Mouse (Mus musculus) B cell, adult 2 months (primary cell): ENCODE measurements around the gene Tcf7.

Experiments used
- DNase-seq, 2 experiments: peaks; one replicate each; pipeline ENCODE4 v3.0.0; 2022

Gene Tcf7

DNA sequence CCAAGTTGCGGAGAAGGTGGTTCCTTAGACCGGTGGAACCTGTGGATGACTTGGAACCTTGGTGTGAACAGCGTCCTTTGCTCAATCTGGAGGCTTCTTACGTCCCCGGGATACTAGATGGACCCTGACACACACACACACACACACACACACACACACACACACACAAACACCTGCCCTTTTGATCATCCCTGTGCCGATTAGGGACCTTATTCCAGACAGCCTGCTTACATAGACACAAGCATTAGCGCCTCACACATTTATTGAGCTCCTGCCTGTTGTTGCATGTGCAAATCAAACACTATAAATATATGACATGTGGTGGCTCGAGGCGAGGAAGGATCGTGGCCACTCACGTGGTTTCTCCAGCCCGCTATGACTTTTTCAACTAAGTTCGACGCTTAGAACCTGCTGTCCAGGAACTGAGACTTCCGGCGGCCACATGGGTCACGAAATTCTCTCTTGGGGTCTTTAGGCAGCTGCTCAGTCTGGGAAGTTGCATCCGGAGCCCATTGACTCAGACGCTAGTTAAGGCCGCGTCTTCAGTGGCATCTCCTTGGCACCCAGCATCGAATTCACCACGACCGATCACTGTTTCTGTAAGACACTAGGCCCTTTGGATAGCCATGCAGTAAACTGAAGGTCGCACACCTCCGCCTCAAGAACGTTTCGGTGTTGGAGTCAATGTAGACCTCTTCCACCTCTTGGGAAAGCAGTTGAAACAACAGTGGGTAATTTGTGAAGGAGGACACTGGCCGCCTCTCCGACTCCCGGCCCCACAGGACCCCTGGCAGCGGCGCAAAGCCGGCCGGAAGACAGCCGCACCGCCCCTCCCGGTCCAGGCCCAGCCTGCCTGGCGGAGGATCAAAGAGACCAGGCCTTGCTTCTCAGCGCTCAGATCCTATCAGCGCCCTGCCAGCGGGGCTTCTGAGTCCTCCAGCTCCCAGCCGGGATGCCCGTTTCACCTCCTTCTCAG lies 1.1 kb upstream of the Tcf7 start:
- DNase-seq = no peak

DNA sequence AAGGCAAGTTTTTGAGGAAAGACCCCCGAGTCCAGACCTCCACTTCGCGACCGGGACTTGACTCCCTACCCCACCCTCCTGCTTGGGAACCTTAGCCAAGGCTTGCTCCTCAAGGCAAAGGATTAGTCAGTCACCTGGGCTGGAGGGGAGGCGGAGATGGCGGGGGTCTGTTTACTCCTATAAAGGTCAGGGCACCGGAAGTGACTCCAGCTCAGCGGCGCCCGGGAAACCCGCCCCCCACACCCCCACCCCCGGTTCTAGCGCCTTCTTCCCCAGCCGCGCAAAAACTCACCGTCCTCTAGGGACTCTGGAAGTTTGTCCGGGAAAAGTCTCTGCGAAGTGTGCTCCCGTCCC lies 417 bp downstream of the Tcf7 start:
- no peak for DNase-seq

DNA sequence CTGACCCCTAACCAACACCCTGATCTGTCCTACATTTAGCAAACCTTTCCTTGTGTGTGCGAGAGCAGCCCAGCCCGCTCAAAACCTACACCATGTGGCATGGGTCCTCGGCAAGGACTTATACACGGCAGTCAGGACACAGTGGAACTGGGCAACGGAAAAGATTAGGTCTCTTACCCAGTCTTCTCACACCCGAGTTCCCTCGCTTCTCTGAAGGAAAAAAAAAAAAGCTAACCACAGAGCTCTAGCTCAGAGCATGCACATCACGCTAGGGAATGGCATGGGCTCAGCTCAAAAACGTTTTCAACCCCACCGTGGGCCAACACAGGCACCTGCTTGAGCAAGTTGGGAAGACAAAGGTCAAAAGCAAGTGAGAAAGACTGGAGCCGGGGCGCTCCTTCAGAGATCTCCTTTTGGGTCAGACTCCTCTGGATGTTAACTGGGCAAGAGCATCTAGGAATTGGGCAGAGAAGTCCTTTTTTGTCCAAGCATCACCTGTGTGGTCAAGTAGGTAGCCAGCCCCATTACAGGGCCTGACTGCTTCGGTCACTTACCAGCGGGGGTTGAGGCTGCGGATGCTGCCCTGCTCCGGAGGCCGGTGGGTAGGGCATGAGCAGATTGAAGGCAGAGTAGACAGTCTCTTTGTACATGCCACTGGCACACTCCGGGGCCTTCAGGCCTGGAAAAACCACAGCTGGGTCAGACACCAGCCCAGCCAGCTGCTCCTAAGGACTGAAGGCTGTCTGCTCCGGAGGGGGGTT lies 1.1 kb downstream of the Tcf7 start:
- DNase-seq = no peak

DNA sequence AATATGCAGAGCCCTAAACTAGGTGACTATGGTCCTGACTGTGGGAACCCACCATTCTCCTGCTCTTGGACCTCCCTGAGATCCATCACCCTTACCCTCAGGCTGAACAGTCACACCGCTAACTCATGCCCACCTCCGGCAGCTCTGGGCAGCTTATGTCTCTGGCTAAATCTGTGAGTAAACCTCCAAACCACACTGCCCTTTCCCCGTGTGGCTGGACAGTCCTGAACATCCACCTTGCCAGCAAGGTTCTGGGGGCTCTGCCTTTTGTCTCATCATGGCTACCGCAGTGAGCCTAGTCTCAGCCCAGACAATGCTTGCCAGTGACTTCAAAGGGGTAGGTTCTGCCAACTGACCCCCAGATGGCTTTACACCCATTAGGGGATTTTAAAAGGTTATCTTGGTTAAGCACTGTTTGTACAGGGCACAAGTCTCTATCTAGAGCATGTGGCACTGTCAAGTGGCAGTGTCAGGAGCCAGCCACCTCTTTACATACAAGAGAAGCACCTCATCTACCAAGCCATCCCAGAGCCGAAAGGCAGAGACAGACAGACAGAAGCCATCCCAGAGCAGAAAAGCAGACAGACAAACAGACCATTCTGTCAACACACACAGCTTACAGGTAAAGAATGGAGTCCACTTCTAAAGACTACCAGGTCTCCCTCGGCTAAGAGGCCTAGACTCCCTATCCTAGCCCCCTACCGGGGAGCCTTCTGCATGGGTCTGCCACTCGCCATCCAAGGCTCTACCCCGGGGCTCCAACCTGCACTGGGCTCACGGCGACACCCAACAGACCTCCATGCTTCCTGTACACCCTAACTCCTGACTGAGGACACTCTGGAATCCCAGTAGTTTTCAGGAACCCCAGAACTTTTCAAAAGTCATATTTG lies 2.0 kb downstream of the Tcf7 start:
- no peak for DNase-seq

- DNase-seq = no peak
Observed at GRCm38 (mm10) chr11:52279611-52280145, 3.1 kb downstream of the Tcf7 start.

- DNase-seq = no peak
Observed at GRCm38 (mm10) chr11:52278991-52279390, 3.8 kb downstream of the Tcf7 start.

- DNase-seq = no peak
Observed at GRCm38 (mm10) chr11:52278164-52278563, 4.7 kb downstream of the Tcf7 start.

- no peak for DNase-seq
Observed at GRCm38 (mm10) chr11:52277433-52278150, 5.2 kb downstream of the Tcf7 start.

DNA sequence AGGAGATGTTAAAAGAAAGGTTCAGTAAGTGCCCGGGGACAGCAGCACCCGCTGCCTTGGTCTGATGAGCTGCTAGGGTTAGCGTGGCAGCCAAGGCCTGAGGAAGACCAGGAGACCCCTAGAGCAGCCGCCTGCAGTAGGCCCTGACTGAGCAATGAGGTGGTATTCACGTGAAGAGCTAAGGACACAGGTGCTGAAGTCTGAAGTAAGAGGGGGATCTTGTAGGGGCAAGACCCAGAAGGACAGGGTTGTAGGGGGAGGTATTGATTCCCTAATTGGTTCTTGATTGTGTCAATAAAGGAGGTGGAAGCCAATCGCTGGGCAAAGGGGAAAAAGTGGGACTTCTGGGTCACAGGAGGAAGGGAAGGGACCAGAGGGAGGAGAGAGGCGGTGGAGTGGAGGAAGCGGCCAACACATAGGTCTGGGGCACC lies 5.8 kb downstream of the Tcf7 start:
- DNase-seq = no peak

GRCm38 (mm10) chr11:52275774-52276555 lies 6.8 kb downstream of the Tcf7 start:
- DNase-seq = no peak

DNA sequence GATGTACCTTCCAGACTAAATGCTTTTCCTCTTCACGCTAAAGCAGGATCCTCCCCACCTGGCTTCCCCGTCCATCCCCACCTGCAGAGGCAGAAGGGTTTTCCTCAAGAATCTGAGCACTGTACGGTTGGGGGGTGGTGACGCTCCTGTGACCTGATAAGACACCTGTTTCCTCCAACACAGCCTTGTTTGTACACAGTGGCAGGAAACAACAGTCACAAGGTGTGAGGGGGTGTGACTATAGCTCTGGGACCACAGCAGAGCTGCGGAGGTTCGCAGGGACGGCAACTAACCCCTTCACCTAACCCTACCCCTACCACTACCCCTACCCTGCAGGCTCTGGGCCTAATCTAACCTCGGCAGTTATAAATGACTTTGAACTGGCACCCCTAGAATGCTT lies 7.4 kb downstream of the Tcf7 start:
- no peak for DNase-seq

DNA sequence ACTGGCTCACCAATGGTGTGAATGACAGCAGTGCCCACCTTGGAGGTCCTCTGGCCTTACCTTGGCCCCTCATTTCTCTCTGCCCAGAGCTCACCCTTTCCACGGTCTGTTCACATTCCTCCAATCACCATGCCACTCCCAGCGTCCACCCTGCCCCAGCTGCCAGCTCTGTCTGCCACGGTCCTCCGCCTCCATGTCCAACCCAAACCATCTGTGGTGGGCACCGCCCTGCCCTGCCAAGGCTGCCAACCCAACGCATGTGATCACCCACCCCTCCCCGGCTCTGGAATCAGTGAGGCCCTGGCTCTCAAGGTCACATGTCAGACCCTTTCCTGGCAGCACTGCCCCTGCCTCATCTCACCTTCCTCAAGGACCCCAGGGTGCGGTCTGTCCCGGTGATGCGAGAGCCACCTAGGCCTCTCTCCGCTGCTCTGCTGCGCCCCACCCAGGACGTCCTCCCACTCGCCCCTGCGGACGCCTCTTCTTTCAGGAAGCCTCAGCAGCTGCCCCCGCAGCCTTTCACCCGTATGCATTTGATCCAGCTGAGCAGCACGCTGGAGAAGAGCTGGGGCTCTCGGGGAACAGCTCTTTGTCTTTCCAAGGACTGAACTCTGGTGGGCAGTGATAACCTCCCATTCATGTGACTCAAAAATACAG lies 8.2 kb downstream of the Tcf7 start:
- DNase-seq = no peak

GRCm38 (mm10) chr11:52273942-52274330 lies 8.9 kb downstream of the Tcf7 start:
- no peak for DNase-seq

DNA sequence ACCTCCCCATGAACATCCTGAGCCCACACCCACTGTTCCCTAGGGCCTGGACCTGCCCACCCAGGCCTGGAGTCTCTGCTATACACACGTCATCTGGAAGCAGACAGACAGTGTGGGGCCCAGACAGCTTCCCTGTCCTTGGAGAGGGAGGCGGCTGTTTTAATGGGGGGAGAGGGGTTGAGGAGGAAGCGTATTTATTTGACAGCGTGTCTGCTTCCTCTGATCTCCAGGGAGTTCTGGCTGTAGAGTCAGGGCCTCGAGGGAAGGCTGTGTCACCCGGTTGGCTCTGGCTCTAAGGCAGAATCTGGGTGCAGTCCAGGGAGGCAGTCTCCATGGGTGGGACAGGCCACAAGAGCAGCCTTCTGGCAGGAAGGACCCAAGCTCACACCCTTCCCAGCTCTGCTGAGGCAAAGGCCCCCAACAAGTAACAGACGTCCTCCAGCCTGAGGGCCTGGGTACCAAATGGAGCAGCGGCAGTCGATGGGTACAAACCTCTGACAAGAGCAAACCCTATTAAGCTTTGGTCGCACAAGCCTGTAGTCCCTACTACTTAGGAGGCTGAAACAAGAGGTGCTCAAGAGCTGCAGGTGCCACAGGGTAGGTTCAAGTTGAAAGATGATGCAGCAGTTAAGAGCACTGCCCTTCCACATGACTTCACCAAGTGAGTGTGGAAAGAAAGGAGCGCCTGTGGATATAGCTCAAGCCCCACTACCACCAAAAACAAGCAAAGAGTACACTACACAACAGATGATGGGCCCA lies 9.5 kb downstream of the Tcf7 start:
- DNase-seq = no peak

- DNase-seq = no peak
Observed at GRCm38 (mm10) chr11:52272619-52273018, 10.2 kb downstream of the Tcf7 start.

DNA sequence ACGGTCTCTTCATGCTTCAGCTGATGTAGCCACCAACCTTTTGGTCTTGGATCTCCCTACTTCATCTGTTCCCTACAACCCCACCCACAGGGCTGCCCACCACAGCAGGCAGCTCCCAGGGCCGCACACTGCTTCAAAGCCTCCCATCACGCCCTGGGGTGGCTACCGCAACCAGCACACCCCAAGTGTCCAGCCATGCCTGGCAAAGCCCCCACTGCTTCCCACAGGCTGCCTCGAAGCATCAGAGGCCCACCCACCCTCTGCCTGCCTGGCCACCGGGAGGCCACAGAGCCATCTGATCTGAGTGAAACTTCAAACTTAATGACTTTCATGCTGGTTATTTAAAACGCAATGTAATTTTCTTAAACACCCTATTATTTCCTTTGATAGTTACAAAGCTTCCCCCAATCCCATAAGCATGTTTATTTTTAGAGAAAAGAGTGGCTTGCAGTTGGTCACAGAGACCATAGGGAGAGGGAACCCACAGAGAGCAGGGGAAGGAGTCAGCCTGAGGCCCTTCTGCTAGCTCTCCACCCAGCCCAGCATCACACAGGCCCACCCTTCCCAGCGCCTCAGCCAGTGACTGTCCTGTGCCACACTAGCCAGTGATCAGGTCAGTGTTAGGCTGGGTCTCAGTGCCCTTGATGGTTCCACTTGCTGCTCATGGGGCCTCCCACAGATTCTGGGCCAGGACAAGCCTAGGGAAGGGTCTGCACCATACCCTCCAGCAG lies 10.9 kb downstream of the Tcf7 start:
- no peak for DNase-seq

DNA sequence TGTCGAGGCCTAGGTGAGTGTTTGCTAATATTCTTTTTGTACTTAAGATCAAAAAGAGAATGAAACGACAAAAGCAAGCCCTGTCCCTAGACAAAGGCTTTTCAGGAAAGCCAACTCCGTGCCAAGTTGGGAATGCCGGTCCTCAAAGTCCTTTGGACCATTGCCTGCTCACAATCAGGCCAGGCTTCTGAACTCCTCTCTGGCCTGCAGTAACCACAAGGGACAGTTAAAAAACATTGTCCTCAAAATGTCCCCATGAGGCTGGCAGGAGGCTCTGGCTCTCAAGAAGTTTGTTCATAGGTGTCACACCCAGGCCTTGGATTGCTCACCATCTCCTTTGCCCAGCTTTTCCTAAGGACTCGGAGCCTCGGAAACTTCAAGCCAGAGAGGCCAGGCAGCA lies 13.0 kb downstream of the Tcf7 start:
- no peak for DNase-seq

DNA sequence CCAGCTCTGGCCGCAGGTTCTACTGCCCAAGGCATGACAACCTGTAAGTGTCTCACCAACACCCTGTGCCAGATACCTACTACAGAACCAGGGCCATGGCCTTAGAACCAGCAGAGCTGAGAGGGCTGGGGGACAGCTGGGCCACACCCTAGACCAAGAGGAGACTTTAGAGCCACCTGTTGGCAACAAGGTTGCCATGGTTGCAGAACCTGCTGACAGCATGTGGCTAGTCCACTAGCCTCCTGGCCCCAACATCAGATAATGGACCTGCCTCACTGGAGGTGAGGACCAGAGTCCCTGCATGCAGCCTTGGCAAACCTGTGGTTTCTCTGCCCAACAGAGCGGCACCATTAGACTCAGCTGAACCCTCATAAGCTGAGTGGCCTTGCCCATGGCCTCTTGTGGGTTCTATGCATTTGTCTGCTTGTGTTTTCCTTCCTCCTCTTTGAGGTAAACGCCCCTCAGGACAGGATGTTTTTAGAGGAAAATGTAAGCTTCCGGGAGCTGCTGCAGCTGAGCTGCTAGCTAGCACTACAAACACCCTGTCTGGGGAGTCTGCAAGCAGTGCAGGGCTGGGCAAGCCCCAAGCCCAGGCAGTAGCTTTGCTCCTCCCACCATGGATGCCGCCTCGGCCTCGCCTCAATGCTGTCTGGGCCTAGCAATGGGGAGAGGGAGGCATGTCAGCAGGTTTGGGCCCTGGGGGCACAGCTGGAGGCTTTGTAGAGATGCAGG lies 14.5 kb downstream of the Tcf7 start:
- peak; percentile 21 to 32 for DNase-seq
